Mouse (Mus musculus) C2C12 (cell line): ENCODE measurements at regions not wholly inside any gene's neighbourhood (a gene's known extent, or its start where the extent isn't known, plus 50 kb on each side); places are given as distances from the start of the nearest gene placed in this dataset.

Source experiments
- CTCF ChIP-seq: IDR thresholded peaks from one replicate; pipeline ENCODE4 v1.5.1; 2011; ENCODE audit not compliant: control insufficient read depth, insufficient read depth, insufficient read length
- FOSL1 ChIP-seq: IDR thresholded peaks from one replicate; pipeline ENCODE4 v1.8.0; 2011; ENCODE audit warnings: mild to moderate bottlenecking, low read length; ENCODE audit not compliant: poor library complexity, insufficient read depth, severe bottlenecking
- MAX ChIP-seq: IDR thresholded peaks from one replicate; pipeline ENCODE4 v1.6.1; 2011; ENCODE audit warnings: mild to moderate bottlenecking, control low read depth
- MYOD1 ChIP-seq: IDR thresholded peaks from one replicate; pipeline ENCODE4 v1.6.1; 2011; ENCODE audit warnings: low read depth; ENCODE audit not compliant: control insufficient read depth, insufficient read length
- MYOG ChIP-seq: IDR thresholded peaks from one replicate; pipeline ENCODE4 v1.6.1; 2011; ENCODE audit not compliant: control insufficient read depth, insufficient read length; ENCODE audit errors: extremely low read depth
- USF1 ChIP-seq: IDR thresholded peaks from one replicate; pipeline ENCODE4 v1.6.1; 2011; ENCODE audit warnings: low read depth, mild to moderate bottlenecking, control low read depth, moderate library complexity

- no peak for TF ChIP-seq MYOD1
- no peak for TF ChIP-seq CTCF
- no peak for TF ChIP-seq MAX
- no peak for TF ChIP-seq USF1
- no peak for TF ChIP-seq FOSL1
- TF ChIP-seq MYOG = no peak
Observed at GRCm38 (mm10) chr3:18937333-18938122, 690.9 kb downstream of the 1700064H15Rik start.
